Mouse (Mus musculus): ENCODE measurements around the gene Meox1. TPM values are rescaled to one million over a fixed set of nuclear protein-coding genes. Genes with fewer than 3 reads are reported as not detected.

Meox1 gene
- polyA plus RNA-seq, 1 experiment from 2014 or later, result 0.17 TPM

DNA sequence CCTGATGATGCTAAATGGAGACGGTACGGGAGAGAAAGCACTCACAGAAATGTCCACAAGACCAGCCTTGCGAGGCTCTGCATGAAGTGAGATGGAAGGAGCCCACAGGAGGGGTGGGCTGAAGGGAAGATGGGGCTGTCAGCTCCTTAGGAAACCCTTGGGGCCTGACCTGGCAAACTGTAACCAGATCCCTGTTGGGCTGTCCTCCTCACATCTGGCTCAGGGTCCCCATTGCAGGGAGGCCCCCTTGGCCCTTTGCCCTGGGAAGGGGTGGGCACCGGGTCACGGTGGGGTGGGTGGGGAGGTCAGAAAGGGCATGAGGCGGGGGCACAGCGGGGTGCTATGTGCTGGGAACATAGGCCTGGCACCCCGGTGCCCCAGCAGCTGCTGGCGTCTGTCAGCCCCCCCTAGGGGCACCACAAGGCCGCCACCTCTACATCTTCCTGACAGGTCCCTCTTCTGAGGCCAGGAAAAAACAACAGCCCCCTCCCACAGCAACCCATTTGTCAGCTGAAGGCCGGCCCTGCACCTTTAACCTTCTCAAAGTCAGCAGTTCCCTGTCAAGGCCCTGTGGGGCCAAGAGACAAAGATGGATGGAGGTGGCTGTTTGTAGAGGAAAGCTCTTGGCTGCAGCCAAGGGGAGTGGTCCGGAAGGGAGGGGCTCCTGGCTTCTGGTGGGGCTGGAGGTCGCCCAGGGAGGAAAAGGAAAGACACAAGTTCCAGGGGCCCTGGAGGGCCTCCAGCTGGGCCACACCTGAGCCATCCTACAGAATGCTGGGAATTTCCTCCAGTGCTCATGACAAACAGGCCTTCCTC, 2.6 kb upstream of the Meox1 start:
- Histone ChIP-seq H3K9me3 (replicated peaks) (no peaks in the 10 kb centered on the region), H3K9ac (no peak overlapping the region), H3K36me3 (ENCODE audit: poor library complexity, severe bottlenecking) (no peaks in the 10 kb centered on the region), H3K27me3 (peaks cover 25% of the 10 kb centered on the region), H3K4me3 (no peak overlapping the region), H3K4me1 (peaks cover 2% of the 10 kb centered on the region), H3K27ac (no peak overlapping the region), H3K4me2 (no peak overlapping the region)
- ATAC-seq, result no peak
- 60% methylated on average over 13 of the region's 13 CpGs for WGBS

GRCm38 (mm10) chr11:101893560-101893959, 614 bp downstream of the Meox1 start:
- H3K9ac ChIP-seq, result no peak overlapping the region
- 45% methylated on average over 15 of the region's 15 CpGs for WGBS
- no peak overlapping the region for H3K27ac ChIP-seq
- no peak overlapping the region for H3K4me3 ChIP-seq
- no peak overlapping the region for H3K4me2 ChIP-seq
- H3K36me3 ChIP-seq (ENCODE audit: poor library complexity, severe bottlenecking), result no peaks in the 10 kb centered on the region
- no peak for ATAC-seq
- H3K9me3 ChIP-seq (replicated peaks), result no peaks in the 10 kb centered on the region
- H3K27me3 ChIP-seq, result peaks cover 25% of the 10 kb centered on the region
- H3K4me1 ChIP-seq, result peaks cover 16% of the 10 kb centered on the region

- Histone ChIP-seq H3K9ac (no peak overlapping the region), H3K27me3 (peaks cover 34% of the 10 kb centered on the region), H3K4me3 (no peak overlapping the region), H3K9me3 (replicated peaks) (no peaks in the 10 kb centered on the region), H3K36me3 (ENCODE audit: poor library complexity, severe bottlenecking) (no peaks in the 10 kb centered on the region), H3K4me1 (peaks cover 16% of the 10 kb centered on the region), H3K27ac (no peak overlapping the region), H3K4me2 (peak overlapping the region; percentile 32)
- WGBS, result 15% methylated on average over 11 of the region's 11 CpGs
- no peak for ATAC-seq
Observed at GRCm38 (mm10) chr11:101891451-101891850, 2.7 kb downstream of the Meox1 start.

DNA sequence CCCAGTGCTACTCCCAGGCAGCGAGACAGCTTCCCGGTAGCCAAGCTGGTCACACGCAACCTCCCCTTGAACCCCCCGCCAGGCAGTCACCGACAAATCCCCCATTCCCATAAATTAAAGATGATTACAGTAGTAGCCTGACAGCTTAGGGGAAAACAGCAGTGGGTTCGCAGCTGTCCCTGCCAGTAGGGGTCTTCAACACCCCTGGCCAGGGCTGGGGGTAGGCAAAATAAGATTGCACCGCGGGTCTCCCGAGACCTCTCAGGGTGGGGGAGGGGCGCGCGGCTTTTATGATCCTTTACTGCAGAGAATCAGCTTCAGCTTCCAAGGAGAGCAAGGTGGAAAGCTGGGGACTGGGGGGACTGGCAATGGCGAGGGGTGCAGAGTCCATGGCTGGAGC, 4.4 kb downstream of the Meox1 start:
- peak overlapping the region; percentile 47 for H3K9ac ChIP-seq
- H3K36me3 ChIP-seq (ENCODE audit: poor library complexity, severe bottlenecking), result no peaks in the 10 kb centered on the region
- peaks cover 31% of the 10 kb centered on the region for H3K27me3 ChIP-seq
- ATAC-seq, result no peak
- H3K9me3 ChIP-seq (replicated peaks), result no peaks in the 10 kb centered on the region
- H3K4me3 ChIP-seq, result peak overlapping the region; percentile 25
- H3K27ac ChIP-seq, result no peak overlapping the region
- under 1% methylated on average over 13 of the region's 13 CpGs for WGBS
- H3K4me1 ChIP-seq, result peaks cover 16% of the 10 kb centered on the region
- peak overlapping the region; percentile 57 for H3K4me2 ChIP-seq

DNA sequence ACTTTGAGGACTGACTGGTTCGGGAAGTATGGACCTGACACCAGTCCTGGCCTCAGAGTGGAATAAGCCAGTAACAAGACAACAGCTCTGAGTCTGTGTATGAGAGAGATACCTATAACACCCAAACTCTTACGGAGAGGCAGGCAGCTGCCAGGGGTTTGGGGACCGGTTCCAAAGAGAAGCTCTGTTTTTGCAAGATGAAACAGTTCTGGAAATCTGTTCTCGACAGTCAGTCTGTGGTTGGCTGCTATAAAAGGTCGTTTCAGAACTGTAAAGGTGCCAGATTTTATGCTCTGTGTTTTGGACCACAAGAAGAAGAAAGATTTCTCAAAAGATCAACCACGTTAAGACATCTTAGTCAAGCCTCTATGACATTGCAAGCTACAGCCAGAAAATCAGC, 5.4 kb downstream of the Meox1 start:
- no peak overlapping the region for H3K4me3 ChIP-seq
- peaks cover 16% of the 10 kb centered on the region for H3K4me1 ChIP-seq
- H3K9ac ChIP-seq, result no peak overlapping the region
- ATAC-seq, result no peak
- WGBS, result 66% methylated on average over 6 of the region's 6 CpGs
- H3K36me3 ChIP-seq (ENCODE audit: poor library complexity, severe bottlenecking), result no peaks in the 10 kb centered on the region
- H3K4me2 ChIP-seq, result no peak overlapping the region
- peaks cover 26% of the 10 kb centered on the region for H3K27me3 ChIP-seq
- no peak overlapping the region for H3K27ac ChIP-seq
- H3K9me3 ChIP-seq (replicated peaks), result no peaks in the 10 kb centered on the region

DNA sequence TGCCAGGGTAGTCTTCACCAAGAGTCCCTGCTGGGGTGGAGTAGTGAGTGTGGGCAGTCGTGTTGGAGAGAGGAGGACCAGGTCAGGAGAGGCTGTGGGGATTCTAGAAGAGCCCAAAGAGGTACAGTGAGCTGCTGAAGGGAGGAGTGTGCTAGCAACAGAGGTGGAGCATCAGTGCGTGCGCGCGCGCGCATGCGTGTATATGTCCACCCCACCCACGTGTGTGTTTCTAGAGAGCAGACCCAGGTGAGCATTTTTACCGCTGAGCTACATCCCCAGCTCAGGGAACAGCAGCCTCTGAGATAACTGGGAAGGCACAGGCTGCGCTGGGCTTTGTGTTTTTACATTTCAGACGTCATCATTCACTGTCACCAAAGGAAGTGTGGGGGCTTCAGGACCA, 7.7 kb downstream of the Meox1 start:
- no peak overlapping the region for H3K4me3 ChIP-seq
- no peak overlapping the region; the same call in 1 of the 2 replicates for H3K9ac ChIP-seq
- H3K4me1 ChIP-seq, result peaks cover 16% of the 10 kb centered on the region
- no peak for ATAC-seq
- no peaks in the 10 kb centered on the region for H3K36me3 ChIP-seq (ENCODE audit: poor library complexity, severe bottlenecking)
- H3K27ac ChIP-seq, result no peak overlapping the region
- H3K27me3 ChIP-seq, result peaks cover 23% of the 10 kb centered on the region; the same call in 1 of the 2 replicates
- no peaks in the 10 kb centered on the region for H3K9me3 ChIP-seq (replicated peaks)
- 86% methylated on average over 12 of the region's 12 CpGs for WGBS
- H3K4me2 ChIP-seq, result no peak overlapping the region

DNA sequence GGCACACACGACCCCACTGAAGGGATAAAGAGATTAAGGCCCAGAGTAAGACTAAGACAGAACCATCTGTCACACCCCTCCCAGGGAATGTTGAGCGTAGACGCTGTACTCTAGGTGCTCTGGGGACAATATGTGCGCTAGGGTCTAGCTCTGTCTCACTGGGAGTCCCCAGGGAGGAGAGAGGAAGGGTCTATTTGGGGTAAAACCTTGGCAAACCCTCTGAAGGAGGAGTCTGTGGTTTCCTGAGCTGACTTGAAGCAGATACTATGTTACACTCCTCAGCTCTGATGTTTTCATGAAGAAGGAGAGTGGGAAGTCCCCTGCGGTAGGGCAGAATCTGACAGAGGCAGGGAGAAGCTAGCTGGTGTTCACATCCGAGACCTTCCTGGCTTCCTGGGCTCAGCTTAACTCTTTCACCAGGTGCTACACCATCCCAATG, 8.3 kb downstream of the Meox1 start:
- ATAC-seq, result no peak

GRCm38 (mm10) chr11:101885232-101885631, 8.9 kb downstream of the Meox1 start:
- no peak for ATAC-seq
- Histone ChIP-seq H3K9me3 (replicated peaks) (no peaks in the 10 kb centered on the region), H3K36me3 (ENCODE audit: poor library complexity, severe bottlenecking) (no peaks in the 10 kb centered on the region), H3K9ac (no peak overlapping the region), H3K4me2 (no peak overlapping the region), H3K27ac (no peak overlapping the region), H3K4me3 (no peak overlapping the region), H3K4me1 (peaks cover 14% of the 10 kb centered on the region), H3K27me3 (peaks cover 23% of the 10 kb centered on the region; the same call in 1 of the 2 replicates)
- 70% methylated on average over 6 of the region's 6 CpGs for WGBS

More for the DNA sequence above, 8.3 kb downstream of the Meox1 start:
- no peak overlapping the region for H3K4me2 ChIP-seq
- H3K27me3 ChIP-seq, result peaks cover 23% of the 10 kb centered on the region; the same call in 1 of the 2 replicates
- no peaks in the 10 kb centered on the region for H3K36me3 ChIP-seq (ENCODE audit: poor library complexity, severe bottlenecking)
- no peak overlapping the region for H3K9ac ChIP-seq
- H3K27ac ChIP-seq, result peak overlapping the region; percentile 25; the same call in 1 of the 2 replicates
- no peaks in the 10 kb centered on the region for H3K9me3 ChIP-seq (replicated peaks)
- H3K4me1 ChIP-seq, result peaks cover 14% of the 10 kb centered on the region
- 65% methylated on average over 6 of the region's 6 CpGs for WGBS
- H3K4me3 ChIP-seq, result no peak overlapping the region

GRCm38 (mm10) chr11:101883911-101884310, 10.3 kb downstream of the Meox1 start:
- Histone ChIP-seq H3K36me3 (ENCODE audit: poor library complexity, severe bottlenecking) (no peaks in the 10 kb centered on the region), H3K4me3 (no peak overlapping the region), H3K9me3 (replicated peaks) (no peaks in the 10 kb centered on the region), H3K9ac (no peak overlapping the region), H3K4me1 (peaks cover 11% of the 10 kb centered on the region), H3K27me3 (peaks cover 23% of the 10 kb centered on the region; the same call in 1 of the 2 replicates), H3K4me2 (no peak overlapping the region), H3K27ac (no peak overlapping the region)
- ATAC-seq, result no peak
- WGBS, result 62% methylated on average over 2 of the region's 2 CpGs

- Histone ChIP-seq H3K27ac (no peak overlapping the region), H3K4me2 (no peak overlapping the region), H3K4me1 (peaks cover 18% of the 10 kb centered on the region), H3K9me3 (replicated peaks) (no peaks in the 10 kb centered on the region), H3K9ac (no peak overlapping the region), H3K4me3 (no peak overlapping the region), H3K27me3 (peaks cover 20% of the 10 kb centered on the region; the same call in 1 of the 2 replicates), H3K36me3 (ENCODE audit: poor library complexity, severe bottlenecking) (no peaks in the 10 kb centered on the region)
- 84% methylated on average over 11 of the region's 11 CpGs for WGBS
- ATAC-seq, result no peak
Observed at GRCm38 (mm10) chr11:101882500-101883290, 11.5 kb downstream of the Meox1 start.

- Histone ChIP-seq H3K27ac (no peak overlapping the region), H3K4me1 (peaks cover 18% of the 10 kb centered on the region), H3K9me3 (replicated peaks) (no peaks in the 10 kb centered on the region), H3K4me3 (0 out of 2 replicates have a peak overlapping the region, but pooled peaks have one; percentile 6), H3K27me3 (0 out of 2 replicates have a peak, but pooled peaks cover 13% of the 10 kb centered on the region), H3K9ac (peak overlapping the region; percentile 37), H3K36me3 (ENCODE audit: poor library complexity, severe bottlenecking) (no peaks in the 10 kb centered on the region), H3K4me2 (peak overlapping the region; percentile 50)
- 6% methylated on average over 21 of the region's 24 CpGs for WGBS
- no peak for ATAC-seq
Observed at GRCm38 (mm10) chr11:101881604-101882071, 12.5 kb downstream of the Meox1 start.

DNA sequence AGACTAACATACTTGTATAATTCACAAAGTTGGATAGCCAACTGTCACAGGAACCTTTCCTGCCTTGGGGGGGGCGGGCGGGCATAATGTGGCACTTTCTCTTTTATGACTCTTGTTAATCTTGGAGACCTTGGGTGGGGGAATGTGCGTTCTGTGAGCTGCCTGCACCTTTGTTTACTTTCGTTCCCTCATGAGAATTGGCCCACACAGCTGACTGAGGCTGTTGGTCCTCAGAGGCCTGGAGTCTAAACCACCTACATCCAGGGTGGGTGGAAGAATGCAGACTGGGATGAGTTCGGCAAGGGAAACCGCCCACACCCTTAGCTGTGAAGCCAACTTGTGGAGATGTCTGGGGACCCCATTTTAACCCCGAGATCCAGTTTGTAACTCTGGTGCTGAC, 13.0 kb downstream of the Meox1 start:
- H3K4me2 ChIP-seq, result peak overlapping the region; percentile 50; the same call in 1 of the 2 replicates
- H3K9ac ChIP-seq, result 0 out of 2 replicates have a peak overlapping the region, but pooled peaks have one; percentile 37
- no peak for ATAC-seq
- 0 out of 2 replicates have a peak, but pooled peaks cover 13% of the 10 kb centered on the region for H3K27me3 ChIP-seq
- no peak overlapping the region for H3K27ac ChIP-seq
- WGBS, result 62% methylated on average over 7 of the region's 7 CpGs
- no peak overlapping the region for H3K4me3 ChIP-seq
- peaks cover 18% of the 10 kb centered on the region for H3K4me1 ChIP-seq
- H3K9me3 ChIP-seq (replicated peaks), result no peaks in the 10 kb centered on the region
- no peaks in the 10 kb centered on the region for H3K36me3 ChIP-seq (ENCODE audit: poor library complexity, severe bottlenecking)

Data from forebrain, embryonic 13.5 days (tissue).